Mouse (Mus musculus): ENCODE measurements around the gene Napb. TPM values are rescaled to one million over a fixed set of nuclear protein-coding genes. Genes with fewer than 3 reads are reported as not detected.
A peak's percentile ranks its signal among the peaks of the same experiment; 100 is the strongest.
"Not testable (repeated sequence)": the region's sequence is repeated elsewhere in the genome, so short reads cannot be mapped to it uniquely, and the experiment has no call there.

Gene Napb
- 2.2 and 2.4 TPM in 2 replicates for polyA plus RNA-seq (2015; fragmentation: Nextera tagmentation; extraction: Ambion mirVana)

- Histone ChIP-seq H3K4me2 (peak within 1 kb of the TSS; percentile 95), H3K4me1 (peaks cover 14% of the 10 kb centered on the region), H3K27ac (replicated peaks) (0 out of 2 replicates have a peak within 1 kb of the TSS, but pooled peaks have one; percentile 5), H3K4me3 (peak within 1 kb of the TSS; percentile 81), H3K9me3 (peaks cover 8% of the 10 kb centered on the region; the same call in 1 of the 2 replicates), H3K27me3 (replicated peaks) (no peaks in the 10 kb centered on the region), H3K9ac (peak within 1 kb of the TSS; percentile 90), H3K36me3 (no peaks in the 10 kb centered on the region)
- WGBS = 3% methylated on average over 18 of the region's 18 CpGs
- peak; percentile 95 for ATAC-seq (ENCODE audit: extremely low read depth, insufficient number of reproducible peaks, low FRiP score, low TSS enrichment)
Observed at GRCm38 (mm10) chr2:148732327-148733000, at the start of gene Napb. Napb (minus strand) TSS chr2:148732467.

DNA sequence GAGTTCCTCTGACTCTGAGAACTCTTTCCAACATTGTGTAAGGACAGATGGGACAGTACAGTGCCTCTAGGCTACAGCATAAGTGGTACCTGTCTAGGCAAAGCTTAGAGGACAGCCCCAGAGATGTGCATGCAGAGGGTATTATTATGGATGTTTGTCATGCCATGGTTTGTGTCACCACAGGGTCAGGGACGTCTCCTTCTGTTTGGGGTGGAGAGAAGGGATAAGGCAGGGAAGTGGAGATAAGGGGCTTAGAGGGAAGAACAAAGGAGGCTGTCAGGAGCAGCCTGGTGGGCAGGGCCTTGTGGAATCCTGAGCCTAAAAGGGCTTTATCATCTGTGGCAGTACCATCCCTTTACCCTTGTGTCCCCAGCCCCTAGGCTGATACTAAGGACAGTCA lies 49.4 kb upstream of the Napb start, which contains the start of gene 8030411F24Rik:
Gene 8030411F24Rik, plus strand, starts transcription at position 301 of the 400 bp plus-strand sequence.
- Histone ChIP-seq H3K4me1 (no peaks in the 10 kb centered on the region), H3K27me3 (replicated peaks) (no peaks in the 10 kb centered on the region), H3K9ac (no peak within 1 kb of the TSS), H3K36me3 (no peaks in the 10 kb centered on the region), H3K27ac (replicated peaks) (no peak within 1 kb of the TSS), H3K9me3 (no peaks in the 10 kb centered on the region), H3K4me3 (no peak within 1 kb of the TSS), H3K4me2 (no peak within 1 kb of the TSS)
- WGBS = 0% methylated on average over 1 of the region's 1 CpGs
- ATAC-seq (ENCODE audit: extremely low read depth, insufficient number of reproducible peaks, low FRiP score, low TSS enrichment) = no peak

- 71% methylated on average over 4 of the region's 4 CpGs for WGBS
- not testable (repeated sequence) for H3K36me3 ChIP-seq; H3K9me3 ChIP-seq; H3K4me1 ChIP-seq; H3K27me3 ChIP-seq (replicated peaks); H3K4me2 ChIP-seq; H3K4me3 ChIP-seq; H3K27ac ChIP-seq (replicated peaks); ATAC-seq (ENCODE audit: extremely low read depth, insufficient number of reproducible peaks, low FRiP score, low TSS enrichment); H3K9ac ChIP-seq
Observed at GRCm38 (mm10) chr2:148771397-148771796, 39.1 kb upstream of the Napb start, which contains the start of gene Cst11. Cst11 (minus strand) TSS chr2:148771497.

- no peak overlapping the region for H3K4me2 ChIP-seq
- no peaks in the 10 kb centered on the region for H3K27me3 ChIP-seq (replicated peaks)
- no peak overlapping the region for H3K4me3 ChIP-seq
- H3K9me3 ChIP-seq = no peaks in the 10 kb centered on the region
- no peak overlapping the region for H3K9ac ChIP-seq
- ATAC-seq (ENCODE audit: extremely low read depth, insufficient number of reproducible peaks, low FRiP score, low TSS enrichment) = no peak
- no peaks in the 10 kb centered on the region for H3K36me3 ChIP-seq
- WGBS = 89% methylated on average over 1 of the region's 1 CpGs
- no peaks in the 10 kb centered on the region for H3K4me1 ChIP-seq
- H3K27ac ChIP-seq (replicated peaks) = no peak overlapping the region
Observed at GRCm38 (mm10) chr2:148763648-148764388, 31.6 kb upstream of the Napb start.

GRCm38 (mm10) chr2:148754310-148754846 lies 22.1 kb upstream of the Napb start:
- 50% methylated on average over 1 of the region's 1 CpGs for WGBS
- Histone ChIP-seq H3K27ac (replicated peaks) (no peak overlapping the region), H3K4me3 (no peak overlapping the region), H3K9me3 (no peaks in the 10 kb centered on the region), H3K4me2 (no peak overlapping the region), H3K27me3 (replicated peaks) (peaks cover 13% of the 10 kb centered on the region), H3K36me3 (no peaks in the 10 kb centered on the region), H3K9ac (no peak overlapping the region), H3K4me1 (no peaks in the 10 kb centered on the region)
- no peak for ATAC-seq (ENCODE audit: extremely low read depth, insufficient number of reproducible peaks, low FRiP score, low TSS enrichment)

DNA sequence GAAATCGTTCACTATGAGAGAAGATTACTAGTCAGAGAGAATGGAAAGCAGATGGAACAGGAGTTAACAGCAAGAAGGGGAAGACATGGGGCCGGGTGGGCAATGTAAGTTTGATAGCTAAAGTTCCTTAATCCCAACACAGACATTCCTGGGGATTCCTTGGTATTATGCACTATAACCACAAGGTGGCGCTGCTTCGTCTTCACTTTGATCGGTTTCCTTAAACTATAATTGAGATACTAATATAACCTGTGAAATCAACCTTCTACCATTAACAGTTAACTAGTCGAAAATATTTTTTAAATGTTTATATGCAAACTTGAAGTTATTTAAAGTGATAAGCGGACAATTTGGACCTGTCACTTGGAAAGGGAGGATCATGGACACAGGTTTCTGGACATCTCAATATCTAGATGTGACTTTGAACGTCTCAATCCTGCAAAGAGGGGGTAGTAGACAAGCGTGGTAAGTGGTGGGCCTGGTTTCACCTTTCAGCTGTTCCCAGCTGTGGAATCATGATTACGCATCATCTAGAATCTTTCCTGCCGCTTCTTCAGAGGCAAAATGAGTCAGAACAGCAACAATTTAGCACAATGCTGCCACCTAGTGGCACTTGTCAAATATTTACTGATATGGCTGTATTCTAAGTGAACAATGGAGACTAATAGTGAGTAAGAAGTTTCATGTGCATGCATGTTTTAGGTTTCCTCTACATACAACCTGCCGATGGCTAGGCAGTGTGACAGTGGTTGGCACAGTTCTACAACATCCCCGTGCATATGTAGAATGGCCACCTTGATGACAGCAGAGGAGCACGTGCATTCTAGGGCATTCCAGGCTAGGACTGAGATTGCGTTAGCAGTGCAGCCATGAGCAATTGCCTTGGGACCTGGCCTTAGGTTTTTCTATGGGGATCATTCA lies 19.9 kb upstream of the Napb start:
- Histone ChIP-seq H3K4me3 (peak overlapping the region; percentile 44), H3K4me1 (no peaks in the 10 kb centered on the region), H3K9me3 (no peaks in the 10 kb centered on the region), H3K27me3 (replicated peaks) (peaks cover 13% of the 10 kb centered on the region), H3K36me3 (no peaks in the 10 kb centered on the region), H3K9ac (peak overlapping the region; percentile 53; the same call in 1 of the 2 replicates), H3K4me2 (peak overlapping the region; percentile 76), H3K27ac (replicated peaks) (no peak overlapping the region)
- WGBS = 17% methylated on average over 15 of the region's 15 CpGs
- no peak for ATAC-seq (ENCODE audit: extremely low read depth, insufficient number of reproducible peaks, low FRiP score, low TSS enrichment)

DNA sequence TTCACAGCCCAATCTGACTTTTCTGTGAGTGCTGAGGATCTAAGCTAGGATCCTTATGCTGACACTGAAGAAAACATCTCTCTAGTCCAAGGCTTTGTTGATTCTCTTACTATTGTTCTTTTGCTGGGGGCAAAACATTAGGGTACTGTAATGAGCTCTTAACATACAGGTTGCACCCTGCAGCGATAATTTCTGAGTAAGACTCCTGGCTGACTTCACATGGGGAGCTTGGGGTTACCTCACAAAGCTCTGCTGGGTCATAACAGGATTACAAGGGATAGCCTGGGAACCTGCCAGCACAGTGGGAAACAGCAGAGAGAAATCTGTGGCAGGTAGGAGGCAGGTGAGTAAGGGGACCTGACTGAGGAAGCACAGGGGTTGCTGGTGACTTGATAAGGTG lies 17.8 kb upstream of the Napb start, which contains the start of gene Cstl1:
Gene Cstl1, plus strand, starts transcription at position 301 of the 400 bp plus-strand sequence.
- H3K27ac ChIP-seq (replicated peaks) = no peak within 1 kb of the TSS
- 68% methylated on average over 1 of the region's 1 CpGs for WGBS
- H3K36me3 ChIP-seq = no peaks in the 10 kb centered on the region
- no peak within 1 kb of the TSS for H3K9ac ChIP-seq
- no peak for ATAC-seq (ENCODE audit: extremely low read depth, insufficient number of reproducible peaks, low FRiP score, low TSS enrichment)
- no peaks in the 10 kb centered on the region for H3K4me1 ChIP-seq
- H3K4me2 ChIP-seq = no peak within 1 kb of the TSS
- H3K9me3 ChIP-seq = no peaks in the 10 kb centered on the region
- H3K27me3 ChIP-seq (replicated peaks) = peaks cover 13% of the 10 kb centered on the region
- H3K4me3 ChIP-seq = no peak within 1 kb of the TSS

DNA sequence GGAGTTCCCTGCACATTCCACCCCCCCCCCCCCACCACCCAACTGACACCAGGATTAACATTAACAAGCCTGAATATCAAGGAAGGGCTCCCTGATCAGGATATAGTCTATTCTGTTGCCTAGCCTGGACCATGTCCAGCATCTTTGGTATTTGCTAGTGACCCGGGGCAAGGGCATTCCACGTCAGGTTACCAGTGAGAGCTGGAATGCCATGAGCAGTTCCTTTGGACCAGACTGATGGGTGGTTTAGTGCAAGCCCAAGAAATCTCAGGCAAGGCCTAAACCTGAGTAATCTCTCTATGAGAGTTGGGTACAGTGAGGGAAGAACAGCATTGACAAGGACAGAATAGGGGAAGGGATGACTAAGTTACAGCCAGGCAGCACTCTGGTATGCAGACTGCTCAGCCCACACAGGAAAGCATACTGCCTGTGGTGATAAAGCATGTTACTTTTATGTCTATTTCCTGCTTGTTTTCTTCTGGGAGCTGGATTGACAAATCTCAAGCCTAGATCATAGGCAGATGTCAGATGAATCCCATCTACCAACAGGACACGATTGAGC lies 11.7 kb upstream of the Napb start:
- no peaks in the 10 kb centered on the region for H3K4me1 ChIP-seq
- 60% methylated on average over 3 of the region's 3 CpGs for WGBS
- H3K27ac ChIP-seq (replicated peaks) = no peak overlapping the region
- H3K36me3 ChIP-seq = no peaks in the 10 kb centered on the region
- H3K9ac ChIP-seq = no peak overlapping the region
- no peaks in the 10 kb centered on the region for H3K27me3 ChIP-seq (replicated peaks)
- H3K9me3 ChIP-seq = 0 out of 2 replicates have a peak, but pooled peaks cover 5% of the 10 kb centered on the region
- no peak overlapping the region for H3K4me2 ChIP-seq
- no peak for ATAC-seq (ENCODE audit: extremely low read depth, insufficient number of reproducible peaks, low FRiP score, low TSS enrichment)
- no peak overlapping the region for H3K4me3 ChIP-seq

- Histone ChIP-seq H3K27me3 (replicated peaks) (no peaks in the 10 kb centered on the region), H3K4me2 (no peak overlapping the region), H3K9ac (no peak overlapping the region), H3K4me1 (no peaks in the 10 kb centered on the region), H3K27ac (replicated peaks) (no peak overlapping the region), H3K9me3 (0 out of 2 replicates have a peak, but pooled peaks cover 5% of the 10 kb centered on the region), H3K36me3 (no peaks in the 10 kb centered on the region), H3K4me3 (no peak overlapping the region)
- WGBS = 63% methylated on average over 3 of the region's 3 CpGs
- ATAC-seq (ENCODE audit: extremely low read depth, insufficient number of reproducible peaks, low FRiP score, low TSS enrichment) = no peak
Observed at GRCm38 (mm10) chr2:148743001-148743400, 10.7 kb upstream of the Napb start.

- peaks cover 14% of the 10 kb centered on the region for H3K4me1 ChIP-seq
- H3K9ac ChIP-seq = peak overlapping the region; percentile 90
- H3K27ac ChIP-seq (replicated peaks) = 0 out of 2 replicates have a peak overlapping the region, but pooled peaks have one; percentile 5
- H3K36me3 ChIP-seq = no peaks in the 10 kb centered on the region
- H3K4me3 ChIP-seq = peak overlapping the region; percentile 81
- H3K27me3 ChIP-seq (replicated peaks) = no peaks in the 10 kb centered on the region
- H3K4me2 ChIP-seq = peak overlapping the region; percentile 95
- peak; percentile 49 for ATAC-seq (ENCODE audit: extremely low read depth, insufficient number of reproducible peaks, low FRiP score, low TSS enrichment)
- 2% methylated on average over 35 of the region's 35 CpGs for WGBS
- H3K9me3 ChIP-seq = peaks cover 8% of the 10 kb centered on the region; the same call in 1 of the 2 replicates
Observed at GRCm38 (mm10) chr2:148731614-148732326, 497 bp downstream of the Napb start.
